Mouse (Mus musculus): ENCODE results near the gene Mkrn3. TPM values are rescaled to one million over a fixed set of nuclear protein-coding genes. Genes with fewer than 3 reads are reported as not detected.

Gene Mkrn3
- polyA plus RNA-seq, 1 experiment from 2014 or later: 5.5 TPM

Other genes with a start within 250 kb of the Mkrn3 start
- gene Ndn, start 73.6 kb downstream of the Mkrn3 start, polyA plus RNA-seq (2016; fragmentation: Nextera tagmentation; extraction: Ambion mirVana): 92.0 and 113 TPM in 2 replicates
- 1.5 and 4.2 TPM in 2 replicates for gene Magel2, start 43.1 kb downstream of the Mkrn3 start, polyA plus RNA-seq (2016; fragmentation: Nextera tagmentation; extraction: Ambion mirVana)
- 18.6 and 24.3 TPM in 2 replicates for gene Peg12, start 44.4 kb upstream of the Mkrn3 start, polyA plus RNA-seq (2016; fragmentation: Nextera tagmentation; extraction: Ambion mirVana)